Mouse (Mus musculus) thymus, postnatal 25 days (tissue): ENCODE measurements around the gene Kit.

Experiments used
- DNase-seq: peaks from one replicate; pipeline ENCODE4 v3.0.0; 2022

The Kit gene

GRCm38 (mm10) chr5:75574852-75575566, at the start of gene Kit:
Kit (plus strand) TSS chr5:75574916.
- DNase-seq: peak; percentile 88

- no peak for DNase-seq
Observed at GRCm38 (mm10) chr5:75536156-75536555, 38.6 kb upstream of the Kit start.

GRCm38 (mm10) chr5:75537717-75538116, 37.0 kb upstream of the Kit start:
- no peak for DNase-seq

- no peak for DNase-seq
Observed at GRCm38 (mm10) chr5:75538458-75538857, 36.3 kb upstream of the Kit start.

DNA sequence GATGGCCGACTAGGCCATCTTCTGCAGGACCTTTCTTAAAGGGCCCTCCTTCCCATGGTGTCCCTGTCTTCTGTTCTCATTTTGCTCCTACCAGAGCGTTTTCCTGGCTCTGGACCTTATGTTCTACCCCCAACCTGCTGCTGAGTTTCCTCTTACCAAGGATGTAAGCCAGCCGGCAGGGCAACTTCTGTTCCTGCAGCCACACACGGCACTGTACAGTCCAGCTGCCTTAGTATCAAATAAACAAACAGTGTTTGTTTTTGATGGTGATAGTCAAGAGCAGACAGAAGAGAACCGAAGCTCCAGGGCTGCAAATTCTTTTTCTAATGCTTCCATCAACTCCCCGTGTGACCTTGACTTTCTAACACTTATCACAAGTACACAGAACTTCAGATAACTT, 35.6 kb upstream of the Kit start:
- DNase-seq: no peak

DNA sequence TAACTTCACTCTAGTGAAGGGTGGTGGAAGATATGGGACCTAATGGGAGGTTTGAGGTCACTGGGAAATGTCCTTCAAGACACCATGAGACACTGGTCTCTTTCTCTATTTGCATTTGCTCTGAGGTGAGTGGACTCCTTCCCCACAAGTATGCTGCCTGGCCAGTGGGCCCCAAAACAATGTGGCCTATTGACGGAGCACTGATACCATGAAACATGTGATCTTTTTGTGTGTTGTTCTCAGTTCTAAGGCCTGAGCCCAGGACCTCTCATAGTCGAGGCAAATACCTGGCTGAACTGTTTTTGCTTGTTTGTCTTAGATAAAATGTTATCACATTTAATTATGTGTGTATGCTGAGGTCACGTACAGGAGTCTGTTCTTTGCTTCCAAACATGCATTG, 31.0 kb upstream of the Kit start:
- DNase-seq: no peak

DNA sequence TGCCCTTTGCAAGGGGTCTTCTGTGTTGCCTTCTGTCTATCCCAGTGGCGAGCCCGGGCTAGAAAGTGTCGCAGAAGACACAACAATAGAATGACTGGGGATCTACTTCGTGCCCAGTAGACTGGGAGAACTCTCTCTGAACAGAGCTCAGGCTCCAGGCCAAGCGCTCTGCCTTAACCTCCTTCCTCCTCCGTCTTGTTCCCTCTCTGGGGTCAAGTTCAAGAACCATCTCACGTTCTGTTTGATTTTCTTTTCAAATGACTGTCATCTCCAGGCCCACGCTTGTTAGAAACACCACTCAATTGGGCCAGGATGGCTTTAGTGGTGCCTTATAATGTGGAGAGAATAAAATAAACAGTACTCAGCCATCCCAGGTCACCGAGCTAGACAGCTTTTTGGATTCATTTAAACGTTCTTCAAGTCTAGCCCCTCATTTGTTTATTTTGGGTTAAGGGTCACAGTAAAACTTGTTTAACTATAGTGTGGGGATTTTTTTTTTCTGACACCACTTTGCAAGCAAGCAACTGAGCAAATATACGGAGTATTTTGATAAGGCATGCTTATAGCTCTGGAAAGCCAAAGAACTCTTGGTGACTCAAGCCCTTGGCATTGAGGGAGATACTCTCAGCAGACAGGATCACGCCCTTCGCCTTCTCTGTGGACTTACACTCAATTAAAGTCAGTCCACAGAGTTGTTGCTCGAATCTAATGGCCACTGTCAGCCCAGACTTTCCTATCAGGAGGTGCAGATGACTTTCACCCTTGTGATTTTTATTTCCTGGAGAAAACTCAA, 30.0 kb upstream of the Kit start:
- no peak for DNase-seq

GRCm38 (mm10) chr5:75545265-75545643, 29.5 kb upstream of the Kit start:
- DNase-seq: no peak

DNA sequence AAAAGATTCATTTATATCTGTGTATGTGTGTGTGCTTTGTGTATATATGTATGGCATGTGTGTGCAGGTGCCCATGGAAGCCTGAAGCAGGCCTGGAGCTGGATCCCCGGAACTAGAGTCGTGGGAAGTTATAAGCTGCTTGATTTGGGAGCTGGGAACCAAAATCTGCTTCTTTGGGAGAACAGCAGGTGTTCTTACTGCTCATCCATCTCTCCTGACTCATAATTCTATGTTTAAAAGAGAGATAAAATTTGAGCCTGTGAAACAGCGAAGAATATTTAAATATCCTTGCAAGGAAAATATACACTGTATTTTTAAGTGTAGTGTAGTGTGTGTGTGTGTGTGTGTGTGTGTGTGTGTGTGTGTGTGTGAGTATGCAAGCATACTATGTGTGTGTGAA, 21.7 kb upstream of the Kit start:
- no peak for DNase-seq

GRCm38 (mm10) chr5:75557636-75558035, 17.1 kb upstream of the Kit start:
- DNase-seq: no peak

DNA sequence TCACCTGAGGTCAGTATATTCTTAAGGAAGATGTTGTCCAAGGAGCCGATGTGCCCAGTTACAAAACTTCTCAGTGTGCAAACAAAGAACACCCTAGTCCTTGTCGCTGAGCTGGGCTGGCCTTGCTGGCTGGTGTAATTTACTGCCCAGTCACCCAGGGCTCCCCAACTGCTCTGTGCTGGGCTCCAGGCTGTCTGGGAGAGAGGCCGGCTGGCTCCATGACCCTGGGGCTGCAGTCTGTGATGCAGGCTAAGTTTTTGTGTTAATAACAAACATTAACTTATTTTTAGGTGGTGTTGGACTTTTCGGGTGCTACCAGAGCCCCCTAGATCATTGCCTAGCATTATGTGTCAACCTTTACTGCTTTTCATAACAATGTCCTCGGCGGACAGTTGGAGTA, 15.4 kb upstream of the Kit start:
- no peak for DNase-seq

DNA sequence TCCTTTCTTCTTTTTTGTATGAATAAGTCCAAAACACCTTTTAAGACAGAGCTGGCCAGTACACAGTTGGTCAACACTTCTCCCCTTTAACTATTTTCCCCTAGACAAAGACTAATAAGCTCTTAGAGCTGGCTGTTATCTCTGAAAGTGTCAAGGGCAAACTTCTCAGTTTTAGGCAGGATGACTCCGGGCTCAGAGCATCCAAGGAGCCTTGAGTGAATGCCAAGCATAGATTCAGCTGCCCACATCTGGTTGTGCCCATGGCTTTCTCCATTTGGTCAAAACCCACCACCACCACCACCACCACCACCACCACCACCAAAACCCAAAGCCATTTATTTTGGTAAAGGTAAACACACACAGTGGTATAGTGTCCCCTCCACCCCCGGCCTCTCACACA, 13.5 kb upstream of the Kit start:
- DNase-seq: no peak

DNA sequence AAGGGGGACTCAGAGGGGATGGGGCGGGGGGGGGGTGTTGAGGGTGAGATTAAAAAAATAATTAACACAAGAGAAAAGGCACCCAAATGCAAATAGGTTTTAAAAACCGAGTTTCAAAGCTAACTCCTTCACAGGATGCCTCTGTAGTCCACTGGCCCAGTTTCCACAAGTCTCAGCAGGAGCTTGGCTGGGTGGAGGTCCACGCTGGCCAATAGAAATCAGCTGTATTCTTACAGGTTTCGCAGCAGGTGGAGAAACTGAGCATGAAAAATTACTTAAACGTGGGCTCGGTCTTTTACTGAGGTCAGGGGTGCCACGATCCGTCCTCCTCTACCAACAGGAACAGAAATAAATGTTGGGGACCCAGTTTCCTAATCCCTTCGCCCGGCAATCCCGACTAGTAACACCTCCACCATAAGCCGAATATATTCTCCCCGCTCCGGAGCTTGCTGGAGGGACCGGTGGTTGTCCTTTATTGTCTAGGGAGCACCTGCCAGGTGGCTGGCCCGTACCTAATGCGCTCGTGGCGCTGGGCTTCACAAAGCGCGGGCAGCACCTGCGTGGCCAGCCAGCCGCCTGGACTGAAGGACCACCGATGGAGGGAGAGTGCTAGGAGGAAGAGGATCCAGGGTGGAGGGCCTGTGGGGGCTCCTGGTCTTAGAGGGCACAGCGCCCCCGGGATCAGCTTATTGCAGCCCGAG, 415 bp upstream of the Kit start:
- DNase-seq: no peak

DNA sequence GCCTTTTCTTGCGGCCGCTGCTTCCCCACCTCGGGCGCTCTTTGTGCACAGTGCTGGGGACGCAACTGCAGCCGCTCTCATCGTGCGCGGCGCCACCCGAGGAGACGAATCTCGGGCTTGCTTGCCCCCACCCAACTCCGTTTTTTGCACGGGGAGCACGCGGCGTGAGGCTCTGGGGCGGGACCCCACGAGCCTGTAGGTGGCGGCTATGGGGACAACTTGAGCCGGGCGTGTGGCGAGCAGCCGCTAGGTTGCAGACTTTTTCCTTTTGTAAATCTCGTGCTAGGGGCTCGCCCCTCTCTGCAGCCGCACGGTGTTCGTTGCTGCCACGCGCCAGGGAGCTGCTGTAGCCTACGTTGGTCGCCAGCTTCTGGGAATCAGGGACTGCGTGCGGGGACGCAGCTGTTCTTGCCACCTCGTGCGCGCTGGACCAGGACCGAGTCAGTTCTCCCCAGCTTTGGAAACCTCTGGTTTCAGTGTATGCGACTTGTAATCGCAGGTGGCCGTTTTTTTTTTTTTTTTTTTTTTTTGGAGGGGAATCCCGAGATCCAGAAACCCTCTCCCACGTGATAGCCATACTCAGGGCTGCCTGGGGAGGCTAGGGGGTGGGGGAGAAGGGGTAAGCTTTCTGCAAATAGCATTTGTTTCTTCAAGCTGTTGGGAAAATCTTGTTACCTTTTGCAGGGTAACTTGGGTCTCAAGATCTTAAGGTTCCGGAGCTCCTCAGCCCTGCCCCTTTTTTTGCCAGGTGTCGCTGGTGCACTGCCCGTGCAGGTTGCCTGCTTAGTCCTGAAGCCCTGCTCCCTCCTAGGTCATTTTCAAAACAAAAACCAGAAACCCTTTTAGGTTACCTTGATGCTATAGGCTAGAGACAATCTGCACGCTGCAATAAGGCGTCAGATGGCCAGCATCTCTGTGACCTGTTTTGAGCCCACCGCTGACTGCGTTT, 1.1 kb downstream of the Kit start:
- peak; percentile 63 for DNase-seq

DNA sequence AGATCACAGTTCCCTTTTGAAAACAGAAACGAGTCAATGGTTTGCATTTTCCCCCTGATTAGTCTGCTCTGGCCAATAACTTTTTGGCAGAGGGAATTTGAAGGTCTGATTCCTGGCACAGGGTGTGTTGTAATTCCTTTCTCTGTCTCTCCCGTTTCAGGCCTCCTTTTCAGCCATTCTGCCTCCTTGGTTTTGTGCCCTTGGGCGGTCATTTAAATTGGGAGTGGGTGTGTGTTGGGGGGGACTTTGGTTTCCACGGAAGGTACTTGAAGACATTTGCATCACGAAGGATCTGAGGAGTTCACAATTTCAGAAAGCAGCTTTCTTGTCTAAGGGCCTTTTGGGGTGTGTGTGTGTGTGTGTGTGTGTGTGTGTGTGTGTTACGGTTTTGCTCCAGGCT, 2.0 kb downstream of the Kit start:
- no peak for DNase-seq

GRCm38 (mm10) chr5:75578141-75578540, 3.4 kb downstream of the Kit start:
- no peak for DNase-seq

GRCm38 (mm10) chr5:75579244-75579643, 4.5 kb downstream of the Kit start:
- DNase-seq: no peak

DNA sequence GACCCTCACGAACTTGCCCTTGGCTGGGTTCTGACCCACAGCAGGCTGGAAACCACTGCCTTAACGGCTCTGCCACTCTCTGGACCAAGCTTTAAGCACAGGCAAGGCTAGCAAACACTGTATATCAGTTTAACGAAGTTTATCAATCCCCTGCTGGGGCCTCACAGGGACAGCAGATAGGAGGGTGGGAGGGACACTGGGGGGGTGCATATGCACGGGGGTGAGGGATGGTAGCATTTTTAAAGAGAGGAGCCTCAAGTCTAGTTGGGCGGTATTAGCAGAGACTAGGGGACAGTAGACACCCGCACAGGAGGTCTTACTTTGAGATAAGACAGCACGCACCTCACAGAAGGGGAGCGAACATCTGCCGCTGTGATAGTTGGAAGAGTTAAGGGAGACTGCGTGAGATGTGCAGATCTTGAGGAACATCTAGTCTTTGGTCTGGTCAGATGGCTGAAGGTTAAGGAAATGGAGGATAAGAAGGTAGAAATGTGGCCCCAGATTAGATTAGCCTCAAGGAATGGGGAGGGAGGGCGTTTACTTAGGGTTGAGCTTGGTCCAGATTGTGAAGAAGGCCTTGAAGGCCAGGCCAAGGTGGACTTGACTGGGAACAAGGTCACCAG, 5.0 kb downstream of the Kit start:
- DNase-seq: no peak

DNA sequence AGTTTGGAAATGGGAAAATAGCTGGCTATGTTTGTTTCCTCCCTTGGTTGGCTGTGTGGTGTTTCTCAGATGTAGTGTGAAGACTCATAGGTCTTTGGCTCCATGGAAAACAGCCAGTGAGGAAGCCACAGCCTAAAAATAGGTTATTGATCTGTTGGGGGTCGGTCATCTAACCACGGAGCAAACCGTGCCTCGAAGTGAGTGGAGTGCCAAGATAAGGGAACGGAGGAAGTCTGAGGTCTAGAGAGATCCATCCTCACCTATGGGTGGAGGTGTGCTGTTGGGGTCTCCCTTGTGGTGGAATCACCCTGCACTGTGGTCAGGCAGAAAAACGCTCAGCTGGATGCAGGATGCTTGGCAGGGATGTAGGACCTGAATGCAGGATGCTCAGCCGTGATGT, 7.2 kb downstream of the Kit start:
- no peak for DNase-seq

DNA sequence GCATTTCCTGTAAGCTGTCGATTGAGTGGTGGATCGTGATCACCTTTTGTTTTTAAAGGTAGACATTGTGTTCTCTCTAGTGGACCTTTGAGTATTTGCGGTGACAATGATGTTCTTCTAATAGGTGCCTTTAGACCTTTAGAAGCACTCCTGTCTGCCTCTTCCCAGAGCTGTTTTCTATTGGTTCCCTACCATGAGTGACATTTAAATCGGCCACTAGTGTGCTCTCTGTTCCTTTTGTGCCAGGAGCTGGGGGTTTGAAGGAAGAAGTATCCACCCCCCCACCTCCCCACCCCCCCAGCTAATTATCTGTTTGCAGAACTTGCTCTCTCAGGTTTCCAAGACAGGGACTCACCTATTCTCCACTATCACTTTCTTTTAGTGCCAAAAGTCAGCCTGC, 13.1 kb downstream of the Kit start:
- no peak for DNase-seq

DNA sequence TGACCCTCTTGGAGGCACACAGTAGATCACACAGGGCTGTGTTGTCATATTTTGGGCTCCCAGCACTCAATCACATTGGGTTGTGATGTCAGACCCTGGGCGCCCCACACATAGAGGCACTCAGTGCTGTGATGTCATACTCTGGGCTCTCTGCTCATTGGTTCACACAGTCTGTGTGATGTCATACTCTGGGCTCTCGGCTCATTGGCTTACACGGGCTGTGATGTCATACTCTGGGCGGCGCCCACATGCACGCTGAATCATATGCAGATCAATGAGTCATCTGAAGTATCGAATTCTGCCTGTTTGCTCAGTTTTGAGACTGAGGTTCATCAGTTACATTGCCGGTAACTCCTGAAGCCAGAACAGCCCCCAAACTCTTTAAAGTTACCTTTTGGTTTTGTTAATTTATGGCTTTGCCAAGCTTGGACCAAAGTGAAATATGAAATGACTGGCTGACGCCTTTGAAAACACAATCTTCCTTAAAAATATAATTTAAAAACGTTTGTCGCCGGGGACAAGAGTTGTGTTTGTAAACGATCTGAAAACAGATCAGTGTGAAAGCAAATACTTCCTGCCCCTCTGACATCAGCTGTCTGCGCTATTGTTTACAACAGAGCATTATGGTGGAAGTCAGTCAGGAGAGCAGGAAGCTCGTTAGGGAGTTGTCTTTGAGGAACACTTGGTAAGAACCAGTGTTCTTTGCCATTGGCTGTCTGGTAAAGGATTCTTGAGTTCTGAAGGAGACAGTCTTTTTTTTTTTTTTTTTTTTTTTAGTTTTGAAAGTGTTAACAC, 15.0 kb downstream of the Kit start:
- DNase-seq: no peak

DNA sequence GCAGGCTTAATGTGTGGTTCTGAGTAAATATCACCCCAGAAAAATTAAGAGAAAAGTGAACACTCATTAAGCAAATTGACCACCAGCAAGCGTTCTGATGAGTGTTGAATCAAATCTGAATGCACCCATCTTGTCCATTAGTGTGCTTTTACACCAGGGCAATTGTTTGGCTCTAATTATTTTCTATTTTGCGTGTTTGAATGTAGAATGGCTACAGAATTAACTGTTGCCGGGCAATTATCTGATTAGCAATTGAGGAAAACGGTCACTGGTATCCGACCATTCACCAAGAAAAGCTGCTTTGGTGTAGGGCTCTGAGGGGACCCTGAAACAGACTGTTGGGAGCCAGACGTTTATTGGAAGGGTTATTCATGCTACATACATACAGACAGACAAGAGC, 16.2 kb downstream of the Kit start:
- DNase-seq: no peak
